Mouse (Mus musculus): Measurements from ENCODE around the gene Itgb5. TPM values are rescaled to one million over a fixed set of nuclear protein-coding genes. Genes with fewer than 3 reads are reported as not detected.
A peak's percentile ranks its signal among the peaks of the same experiment; 100 is the strongest.

Itgb5 gene
- polyA plus RNA-seq, 1 experiment from 2014 or later = 21.7 TPM

DNA sequence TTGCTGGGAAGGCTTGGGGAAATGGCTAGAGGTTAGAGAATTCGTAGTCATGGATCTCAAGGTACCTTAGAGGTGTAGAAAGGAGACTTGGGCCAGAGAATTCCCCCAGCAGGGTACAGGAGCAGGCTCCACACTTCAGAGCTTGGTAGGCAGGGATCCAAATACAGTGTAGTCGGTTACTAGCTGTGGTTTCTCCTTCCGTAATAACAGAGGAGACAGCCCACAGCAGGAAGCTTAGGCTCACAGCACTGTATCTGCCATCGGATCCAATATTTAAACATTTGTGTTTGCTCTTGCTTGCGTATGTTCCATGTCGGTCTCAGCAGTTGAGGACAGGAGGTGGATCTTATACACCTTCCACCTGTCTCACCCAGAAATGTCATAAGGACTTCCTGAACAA lies 33.6 kb upstream of the Itgb5 start:
- DNase-seq (ENCODE audit: low spot score) (no peak), ATAC-seq (ENCODE audit: low FRiP score) (no peak)
- Histone ChIP-seq H3K36me3 (ENCODE audit: control insufficient read depth, insufficient read depth, low read length) (no peaks in the 10 kb centered on the region), H3K9ac (ENCODE audit: low read depth, low read length) (no peak overlapping the region), H3K27me3 (ENCODE audit: control insufficient read depth, insufficient read depth, low read length) (no peaks in the 10 kb centered on the region), H3K4me3 (ENCODE audit: low read depth, low read length) (no peak overlapping the region), H3K4me2 (replicated peaks; ENCODE audit: low read depth, low read length) (no peak overlapping the region), H3K9me3 (ENCODE audit: control insufficient read depth, low read length) (no peaks in the 10 kb centered on the region), H3K4me1 (replicated peaks; ENCODE audit: control insufficient read depth, insufficient read depth, low read length) (no peaks in the 10 kb centered on the region), H3K27ac (ENCODE audit: low read depth, low read length) (no peak overlapping the region)
- WGBS = 91% methylated on average over 6 of the region's 6 CpGs

DNA sequence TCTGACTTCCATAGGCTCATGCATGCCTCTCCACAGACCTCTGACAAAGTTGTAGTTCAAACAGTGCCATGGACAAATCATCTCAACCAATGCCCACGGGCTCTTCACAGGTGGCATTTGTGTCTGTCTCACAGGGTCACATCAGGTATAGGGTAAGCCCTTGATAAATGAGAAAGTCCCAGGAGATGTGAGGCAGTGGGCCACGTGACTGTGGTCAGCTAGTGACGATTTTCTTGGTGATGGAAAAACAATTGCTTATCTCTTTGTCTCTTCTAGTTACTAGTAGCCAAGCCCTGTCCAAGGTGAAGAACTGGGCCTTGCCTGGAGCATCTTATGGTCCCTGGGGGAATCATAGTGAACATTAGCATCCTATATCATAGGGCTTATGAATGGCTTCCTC lies 32.7 kb upstream of the Itgb5 start:
- WGBS = 91% methylated on average over 3 of the region's 3 CpGs
- H3K27ac ChIP-seq (ENCODE audit: low read depth, low read length) = no peak overlapping the region
- H3K4me3 ChIP-seq (ENCODE audit: low read depth, low read length) = no peak overlapping the region
- H3K4me2 ChIP-seq (replicated peaks; ENCODE audit: low read depth, low read length) = no peak overlapping the region
- no peak overlapping the region for H3K9ac ChIP-seq (ENCODE audit: low read depth, low read length)
- H3K36me3 ChIP-seq (ENCODE audit: control insufficient read depth, insufficient read depth, low read length) = no peaks in the 10 kb centered on the region
- no peaks in the 10 kb centered on the region for H3K27me3 ChIP-seq (ENCODE audit: control insufficient read depth, insufficient read depth, low read length)
- no peaks in the 10 kb centered on the region for H3K9me3 ChIP-seq (ENCODE audit: control insufficient read depth, low read length)
- ATAC-seq (ENCODE audit: low FRiP score) (no peak), DNase-seq (ENCODE audit: low spot score) (no peak)
- H3K4me1 ChIP-seq (replicated peaks; ENCODE audit: control insufficient read depth, insufficient read depth, low read length) = no peaks in the 10 kb centered on the region

DNA sequence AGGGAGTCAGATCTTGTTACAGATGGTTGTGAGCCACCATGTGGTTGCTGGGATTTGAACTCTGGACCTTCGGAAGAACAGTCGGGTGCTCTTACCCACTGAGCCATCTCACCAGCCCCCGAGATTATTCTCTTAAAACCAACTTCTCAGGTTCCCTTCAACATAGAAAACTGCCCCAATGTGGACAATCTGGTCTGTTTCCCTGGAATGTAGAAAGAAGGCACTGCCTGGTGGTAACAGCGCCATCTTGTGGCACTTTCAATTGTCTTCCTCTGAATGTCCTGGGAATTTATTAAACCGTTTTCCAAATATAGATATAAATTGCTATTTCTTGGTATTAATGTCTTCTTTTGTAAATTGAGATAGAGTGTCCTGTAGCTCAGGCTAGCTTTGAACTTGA lies 31.6 kb upstream of the Itgb5 start:
- H3K4me3 ChIP-seq (ENCODE audit: low read depth, low read length) = no peak overlapping the region
- ATAC-seq (ENCODE audit: low FRiP score) (no peak), DNase-seq (ENCODE audit: low spot score) (peak; percentile 71)
- H3K27ac ChIP-seq (ENCODE audit: low read depth, low read length) = no peak overlapping the region
- H3K4me1 ChIP-seq (replicated peaks; ENCODE audit: control insufficient read depth, insufficient read depth, low read length) = no peaks in the 10 kb centered on the region
- no peaks in the 10 kb centered on the region for H3K27me3 ChIP-seq (ENCODE audit: control insufficient read depth, insufficient read depth, low read length)
- H3K9ac ChIP-seq (ENCODE audit: low read depth, low read length) = no peak overlapping the region
- H3K4me2 ChIP-seq (replicated peaks; ENCODE audit: low read depth, low read length) = no peak overlapping the region
- no peaks in the 10 kb centered on the region for H3K9me3 ChIP-seq (ENCODE audit: control insufficient read depth, low read length)
- WGBS = 54% methylated on average over 5 of the region's 5 CpGs
- H3K36me3 ChIP-seq (ENCODE audit: control insufficient read depth, insufficient read depth, low read length) = no peaks in the 10 kb centered on the region

DNA sequence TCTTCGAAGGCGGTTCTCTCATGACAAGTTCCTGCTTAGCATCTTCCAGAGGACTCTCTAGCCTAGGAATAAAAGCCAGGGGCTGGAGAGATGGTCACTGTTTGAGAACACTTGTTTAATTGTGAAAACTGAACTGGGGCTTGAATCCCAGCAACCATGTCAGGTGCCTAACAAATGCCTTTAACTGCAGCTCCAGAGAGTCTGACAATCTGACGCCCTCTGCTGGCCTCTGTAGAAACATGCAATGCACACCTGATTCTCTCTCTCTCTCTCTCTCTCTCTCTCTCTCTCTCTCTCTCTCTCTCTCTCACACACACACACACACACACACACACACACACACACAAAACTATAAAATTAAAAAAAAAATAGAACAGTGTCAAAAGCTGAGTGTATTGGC lies 19.5 kb upstream of the Itgb5 start:
- Histone ChIP-seq H3K4me1 (replicated peaks; ENCODE audit: control insufficient read depth, insufficient read depth, low read length) (no peaks in the 10 kb centered on the region), H3K27me3 (ENCODE audit: control insufficient read depth, insufficient read depth, low read length) (no peaks in the 10 kb centered on the region), H3K9me3 (ENCODE audit: control insufficient read depth, low read length) (no peaks in the 10 kb centered on the region), H3K4me2 (replicated peaks; ENCODE audit: low read depth, low read length) (no peak overlapping the region), H3K9ac (ENCODE audit: low read depth, low read length) (no peak overlapping the region), H3K27ac (ENCODE audit: low read depth, low read length) (no peak overlapping the region), H3K4me3 (ENCODE audit: low read depth, low read length) (no peak overlapping the region), H3K36me3 (ENCODE audit: control insufficient read depth, insufficient read depth, low read length) (no peaks in the 10 kb centered on the region)
- WGBS = 73% methylated on average over 3 of the region's 3 CpGs
- ATAC-seq (ENCODE audit: low FRiP score) (no peak), DNase-seq (ENCODE audit: low spot score) (no peak)

DNA sequence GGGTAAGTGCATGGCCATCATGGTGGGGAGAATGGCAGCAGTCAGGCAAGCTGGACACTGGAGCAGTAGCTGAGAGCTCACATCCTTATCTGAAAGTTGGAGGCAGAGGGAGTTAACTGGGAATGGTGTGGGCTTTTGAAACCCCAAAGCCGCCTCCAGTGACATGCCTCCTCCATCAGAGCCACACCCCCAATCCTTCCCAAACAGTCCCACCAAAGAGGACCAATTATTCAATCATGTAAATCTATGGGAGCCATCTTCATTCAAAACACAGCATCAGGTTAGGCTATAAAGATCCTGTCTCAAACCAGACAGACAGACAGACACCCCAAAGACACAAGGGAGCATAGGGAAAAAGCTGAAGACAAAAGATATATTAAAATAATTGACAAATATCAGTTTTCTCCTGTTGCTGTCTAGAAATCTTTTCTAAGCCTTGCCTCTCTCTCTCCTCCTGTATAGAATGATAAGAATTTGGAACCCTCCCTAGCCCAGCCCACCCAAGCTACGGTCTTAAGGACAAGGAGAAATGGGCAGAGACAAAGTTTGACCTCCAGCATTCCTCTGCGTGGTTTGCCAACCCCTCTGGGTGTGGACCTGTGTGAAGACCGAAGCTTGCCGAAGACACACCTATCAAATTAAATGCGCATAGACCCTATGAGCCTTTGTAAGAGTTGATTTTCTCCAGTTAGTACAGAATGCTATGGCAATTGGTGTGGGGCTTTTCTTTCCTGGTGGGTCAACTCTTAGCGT lies 10.9 kb upstream of the Itgb5 start:
- Histone ChIP-seq H3K27ac (ENCODE audit: low read depth, low read length) (no peak overlapping the region), H3K9ac (ENCODE audit: low read depth, low read length) (no peak overlapping the region), H3K27me3 (ENCODE audit: control insufficient read depth, insufficient read depth, low read length) (no peaks in the 10 kb centered on the region), H3K4me1 (replicated peaks; ENCODE audit: control insufficient read depth, insufficient read depth, low read length) (no peaks in the 10 kb centered on the region), H3K9me3 (ENCODE audit: control insufficient read depth, low read length) (no peaks in the 10 kb centered on the region), H3K4me2 (replicated peaks; ENCODE audit: low read depth, low read length) (no peak overlapping the region), H3K4me3 (ENCODE audit: low read depth, low read length) (no peak overlapping the region), H3K36me3 (ENCODE audit: control insufficient read depth, insufficient read depth, low read length) (no peaks in the 10 kb centered on the region)
- DNase-seq (ENCODE audit: low spot score) (no peak), ATAC-seq (ENCODE audit: low FRiP score) (no peak)
- 88% methylated on average over 7 of the region's 7 CpGs for WGBS

DNA sequence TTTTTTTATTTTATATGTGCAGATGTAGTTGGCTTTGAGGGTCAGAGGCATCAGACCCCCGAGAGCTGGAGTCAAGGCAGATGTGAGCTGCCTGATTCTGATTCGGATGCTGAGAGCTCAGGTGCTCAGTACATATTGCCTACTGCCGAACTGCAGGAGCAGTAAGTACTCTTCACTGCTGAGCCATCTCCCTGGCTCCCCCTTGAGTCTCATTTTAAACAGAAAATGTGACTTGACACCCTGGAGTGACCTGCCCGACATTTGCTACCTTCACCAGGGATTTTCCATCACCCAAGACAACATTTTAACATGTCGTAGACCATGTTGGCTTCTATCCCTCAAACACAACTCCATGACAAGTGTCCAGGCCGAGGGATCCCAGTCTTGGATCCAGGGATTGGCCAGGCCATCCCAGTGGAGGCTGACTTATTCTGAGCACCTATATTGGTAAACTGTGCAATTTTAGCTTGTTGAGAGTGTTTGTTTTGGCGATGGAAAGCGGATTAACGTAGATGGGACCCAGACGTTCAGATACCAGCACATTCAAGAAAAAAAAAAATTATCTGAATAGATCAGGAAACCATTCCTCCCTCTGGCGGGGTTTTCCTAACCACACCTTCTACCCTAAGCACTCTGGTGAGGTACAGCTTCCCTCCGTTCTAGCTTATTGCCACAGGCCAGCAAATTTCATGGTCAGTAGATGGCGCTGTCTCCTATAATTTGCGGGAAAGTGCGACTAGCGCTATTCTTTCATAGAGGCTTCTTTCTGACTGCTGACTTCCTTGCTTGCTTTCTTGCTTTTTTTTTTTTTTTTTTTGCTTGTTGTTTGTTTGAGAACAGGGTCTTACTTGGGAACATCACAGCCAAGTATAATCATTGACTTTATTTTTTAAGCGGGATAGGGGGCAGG lies 8.9 kb upstream of the Itgb5 start:
- DNase-seq (ENCODE audit: low spot score) (peak; percentile 92), ATAC-seq (ENCODE audit: low FRiP score) (no peak)
- Histone ChIP-seq H3K27me3 (ENCODE audit: control insufficient read depth, insufficient read depth, low read length) (no peaks in the 10 kb centered on the region), H3K9ac (ENCODE audit: low read depth, low read length) (no peak overlapping the region), H3K36me3 (ENCODE audit: control insufficient read depth, insufficient read depth, low read length) (no peaks in the 10 kb centered on the region), H3K4me3 (ENCODE audit: low read depth, low read length) (no peak overlapping the region), H3K4me1 (replicated peaks; ENCODE audit: control insufficient read depth, insufficient read depth, low read length) (no peaks in the 10 kb centered on the region), H3K9me3 (ENCODE audit: control insufficient read depth, low read length) (no peaks in the 10 kb centered on the region), H3K4me2 (replicated peaks; ENCODE audit: low read depth, low read length) (no peak overlapping the region), H3K27ac (ENCODE audit: low read depth, low read length) (no peak overlapping the region)
- 23% methylated on average over 17 of the region's 17 CpGs for WGBS

DNA sequence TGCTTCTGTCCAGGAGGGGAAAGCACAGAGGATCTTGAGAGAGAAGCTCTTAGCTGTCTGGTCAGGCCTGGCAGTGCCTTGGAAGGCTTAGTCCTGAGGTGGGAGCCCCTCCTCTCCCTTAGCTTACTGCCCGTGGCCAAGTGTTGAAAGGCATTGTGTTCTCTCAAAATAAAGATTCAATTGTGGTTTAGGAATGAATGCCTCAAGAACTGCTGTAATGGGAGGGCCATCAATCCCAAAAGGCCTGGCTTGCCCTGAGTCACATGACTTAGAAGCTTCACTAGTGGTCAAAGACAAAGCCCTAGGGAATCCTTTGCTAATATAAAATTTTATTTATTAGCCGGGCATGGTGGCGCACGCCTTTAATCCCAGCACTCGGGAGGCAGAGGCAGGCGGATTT lies 4.9 kb upstream of the Itgb5 start:
- Histone ChIP-seq H3K4me1 (replicated peaks; ENCODE audit: control insufficient read depth, insufficient read depth, low read length) (0 out of 2 replicates have a peak, but pooled peaks cover 2% of the 10 kb centered on the region), H3K9ac (ENCODE audit: low read depth, low read length) (no peak overlapping the region), H3K27me3 (ENCODE audit: control insufficient read depth, insufficient read depth, low read length) (no peaks in the 10 kb centered on the region), H3K27ac (ENCODE audit: low read depth, low read length) (no peak overlapping the region), H3K9me3 (ENCODE audit: control insufficient read depth, low read length) (no peaks in the 10 kb centered on the region), H3K4me2 (replicated peaks; ENCODE audit: low read depth, low read length) (no peak overlapping the region), H3K4me3 (ENCODE audit: low read depth, low read length) (no peak overlapping the region), H3K36me3 (ENCODE audit: control insufficient read depth, insufficient read depth, low read length) (no peaks in the 10 kb centered on the region)
- no peak for ATAC-seq (ENCODE audit: low FRiP score)
- WGBS = 77% methylated on average over 6 of the region's 6 CpGs
- DNase-seq (ENCODE audit: low spot score) = no peak

DNA sequence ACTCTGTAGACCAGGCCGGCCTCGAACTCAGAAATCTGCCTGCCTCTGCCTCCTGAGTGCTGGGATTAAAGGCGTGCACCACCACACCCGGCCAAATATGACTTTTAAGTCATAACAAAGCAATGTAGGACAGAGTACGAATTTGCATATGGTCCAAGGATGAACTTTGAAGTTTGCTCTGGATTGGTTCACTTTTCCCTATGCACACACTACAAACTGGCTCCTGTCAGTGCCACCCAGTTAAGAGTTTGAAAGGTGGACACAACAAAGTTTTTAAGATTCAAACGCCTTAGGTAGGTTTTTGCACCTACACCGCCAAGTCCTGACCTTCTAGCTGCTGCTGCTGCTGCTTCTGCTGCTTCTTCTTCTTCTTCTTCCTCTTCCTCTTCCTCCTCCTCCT lies 969 bp upstream of the Itgb5 start:
- no peak for DNase-seq (ENCODE audit: low spot score)
- no peak overlapping the region for H3K27ac ChIP-seq (ENCODE audit: low read depth, low read length)
- peaks cover 17% of the 10 kb centered on the region for H3K27me3 ChIP-seq (ENCODE audit: control insufficient read depth, insufficient read depth, low read length)
- no peak overlapping the region for H3K4me2 ChIP-seq (replicated peaks; ENCODE audit: low read depth, low read length)
- no peak overlapping the region for H3K9ac ChIP-seq (ENCODE audit: low read depth, low read length)
- H3K4me1 ChIP-seq (replicated peaks; ENCODE audit: control insufficient read depth, insufficient read depth, low read length) = peaks cover 11% of the 10 kb centered on the region
- ATAC-seq (ENCODE audit: low FRiP score) = no peak
- WGBS = 91% methylated on average over 7 of the region's 7 CpGs
- H3K36me3 ChIP-seq (ENCODE audit: control insufficient read depth, insufficient read depth, low read length) = no peaks in the 10 kb centered on the region
- no peak overlapping the region for H3K4me3 ChIP-seq (ENCODE audit: low read depth, low read length)
- H3K9me3 ChIP-seq (ENCODE audit: control insufficient read depth, low read length) = no peaks in the 10 kb centered on the region

All from hindbrain, embryonic 11.5 days (tissue).